Mouse (Mus musculus) midbrain, postnatal 0 days (tissue): ENCODE measurements at regions not wholly inside any gene's neighbourhood (a gene's known extent, or its start where the extent isn't known, plus 50 kb on each side); places are given as distances from the start of the nearest gene placed in this dataset.

Experiments used
- ATAC-seq: fragments of 200-750 bp; cut with Nextera tagmentation; 2 replicates; pipeline ENCODE4 v1.8.0; 2017; ENCODE audit warnings: moderate number of reproducible peaks, mild to moderate bottlenecking, moderate TSS enrichment, moderate library complexity; ENCODE audit not compliant: low FRiP score
- DNase-seq: peaks from one replicate; pipeline ENCODE4 v3.0.0-alpha.2; 2015; ENCODE audit warnings: low spot score
- H3K27ac ChIP-seq: fragments of 300-500 bp; sonication (generic); 2 replicates; pipeline ENCODE4 v1.5.1; 2014; ENCODE audit warnings: low read depth, mild to moderate bottlenecking, low read length, mixed read lengths
- H3K27me3 ChIP-seq: fragments of 300-500 bp; sonication (generic); 2 replicates; pipeline ENCODE4 v1.6.1; 2014; ENCODE audit warnings: low read length, control low read depth, mixed read lengths; ENCODE audit not compliant: insufficient read depth
- H3K36me3 ChIP-seq: fragments of 300-500 bp; sonication (generic); 2 replicates; pipeline ENCODE4 v1.6.1; 2014; ENCODE audit warnings: low read length, control low read depth, mixed read lengths; ENCODE audit not compliant: insufficient read depth
- H3K4me1 ChIP-seq: fragments of 300-500 bp; sonication (generic); 2 replicates; pipeline ENCODE4 v1.6.1; 2014; ENCODE audit warnings: mild to moderate bottlenecking, control low read depth, antibody characterized with exemption, low read length, mixed read lengths; ENCODE audit not compliant: insufficient read depth
- H3K4me2 ChIP-seq: fragments of 300-500 bp; sonication (generic); 2 replicates; pipeline ENCODE4 v1.6.1; 2014; ENCODE audit warnings: low read depth, mild to moderate bottlenecking, low read length, mixed read lengths; ENCODE audit not compliant: poor library complexity, severe bottlenecking
- H3K4me3 ChIP-seq: fragments of 300-500 bp; sonication (generic); 2 replicates; pipeline ENCODE4 v1.5.1; 2014; ENCODE audit warnings: low read depth, mild to moderate bottlenecking, low read length, moderate library complexity
- H3K9ac ChIP-seq: fragments of 300-500 bp; sonication (generic); replicated peaks from 2 replicates; pipeline ENCODE4 v1.6.1; 2014; ENCODE audit warnings: mild to moderate bottlenecking, low read length, moderate library complexity, mixed read lengths; ENCODE audit not compliant: poor library complexity, severe bottlenecking
- H3K9me3 ChIP-seq: fragments of 300-500 bp; sonication (generic); 2 replicates; pipeline ENCODE4 v1.6.1; 2016; ENCODE audit warnings: low read length, control low read depth
- CTCF ChIP-seq: IDR thresholded peaks from 2 replicates; pipeline ENCODE4 v1.5.1; 2016; ENCODE audit warnings: antibody characterized with exemption, mild to moderate bottlenecking
- WGBS: fragments of 180-500 bp; shearing (Covaris S2); extraction: QIAGEN DNeasy Blood & Tissue Kit; methylation state at CpG from one replicate; pipeline ENCODE4 v1.1.7; 2014; 5-methylcytosine and 5-hydroxymethylcytosine counted together

GRCm38 (mm10) chr3:21961091-21961490 is 115.4 kb upstream of the Tbl1xr1 start:
- Histone ChIP-seq H3K36me3 (no peaks in the 10 kb centered on the region), H3K4me3 (no peak overlapping the region), H3K27ac (no peak overlapping the region), H3K9me3 (no peaks in the 10 kb centered on the region), H3K4me1 (no peaks in the 10 kb centered on the region), H3K9ac (no peak overlapping the region), H3K4me2 (no peak overlapping the region), H3K27me3 (no peaks in the 10 kb centered on the region)
- WGBS = 80% methylated on average over 6 of the region's 6 CpGs
- ATAC-seq (no peak), DNase-seq (no peak)
- no peak for TF ChIP-seq CTCF

- Histone ChIP-seq H3K4me1 (no peaks in the 10 kb centered on the region), H3K9me3 (no peaks in the 10 kb centered on the region), H3K36me3 (no peaks in the 10 kb centered on the region), H3K27me3 (no peaks in the 10 kb centered on the region), H3K9ac (no peak overlapping the region), H3K4me3 (no peak overlapping the region), H3K4me2 (no peak overlapping the region), H3K27ac (no peak overlapping the region)
- TF ChIP-seq CTCF = no peak
- DNase-seq (no peak), ATAC-seq (no peak)
- WGBS = 88% methylated on average over 5 of the region's 5 CpGs
These were observed 114.7 kb upstream of the Tbl1xr1 start for GRCm38 (mm10) chr3:21961746-21962145.

GRCm38 (mm10) chr3:21962360-21962782 is 114.1 kb upstream of the Tbl1xr1 start:
- 63% methylated on average over 7 of the region's 7 CpGs for WGBS
- DNase-seq = no peak
- no peak for TF ChIP-seq CTCF
- H3K4me1 ChIP-seq = no peaks in the 10 kb centered on the region
- H3K36me3 ChIP-seq = no peaks in the 10 kb centered on the region
- no peak overlapping the region for H3K27ac ChIP-seq
- no peak overlapping the region for H3K4me3 ChIP-seq
- H3K4me2 ChIP-seq = no peak overlapping the region
- no peaks in the 10 kb centered on the region for H3K27me3 ChIP-seq
- no peaks in the 10 kb centered on the region for H3K9me3 ChIP-seq
- no peak for ATAC-seq
- H3K9ac ChIP-seq = no peak overlapping the region

- no peak for ATAC-seq
- H3K4me3 ChIP-seq = no peak overlapping the region
- no peak overlapping the region for H3K9ac ChIP-seq
- no peaks in the 10 kb centered on the region for H3K36me3 ChIP-seq
- H3K4me1 ChIP-seq = no peaks in the 10 kb centered on the region
- no peak for TF ChIP-seq CTCF
- no peaks in the 10 kb centered on the region for H3K9me3 ChIP-seq
- no peak overlapping the region for H3K4me2 ChIP-seq
- DNase-seq = no peak
- no peaks in the 10 kb centered on the region for H3K27me3 ChIP-seq
- WGBS = 40% methylated on average over 7 of the region's 7 CpGs
- H3K27ac ChIP-seq = no peak overlapping the region
These were observed 113.3 kb upstream of the Tbl1xr1 start for GRCm38 (mm10) chr3:21962921-21963732.

GRCm38 (mm10) chr3:21963733-21964351 is 112.6 kb upstream of the Tbl1xr1 start:
- H3K27ac ChIP-seq = no peak overlapping the region
- no peak overlapping the region for H3K9ac ChIP-seq
- no peaks in the 10 kb centered on the region for H3K4me1 ChIP-seq
- no peaks in the 10 kb centered on the region for H3K9me3 ChIP-seq
- no peak overlapping the region for H3K4me3 ChIP-seq
- DNase-seq (no peak), ATAC-seq (no peak)
- 93% methylated on average over 1 of the region's 1 CpGs for WGBS
- no peak overlapping the region for H3K4me2 ChIP-seq
- no peak for TF ChIP-seq CTCF
- no peaks in the 10 kb centered on the region for H3K36me3 ChIP-seq
- no peaks in the 10 kb centered on the region for H3K27me3 ChIP-seq

- no peaks in the 10 kb centered on the region for H3K4me1 ChIP-seq
- no peak overlapping the region for H3K4me3 ChIP-seq
- H3K27me3 ChIP-seq = no peaks in the 10 kb centered on the region
- DNase-seq (no peak), ATAC-seq (no peak)
- no peak for TF ChIP-seq CTCF
- no peaks in the 10 kb centered on the region for H3K9me3 ChIP-seq
- H3K36me3 ChIP-seq = no peaks in the 10 kb centered on the region
- no peak overlapping the region for H3K9ac ChIP-seq
- H3K4me2 ChIP-seq = no peak overlapping the region
- no peak overlapping the region for H3K27ac ChIP-seq
- WGBS = 88% methylated on average over 6 of the region's 6 CpGs
These were observed 112.0 kb upstream of the Tbl1xr1 start for GRCm38 (mm10) chr3:21964438-21964837.
